Mouse (Mus musculus) forelimb bud, embryonic 11.5 days (tissue): ENCODE data around the gene Ybey.

Experiments used
- DNase-seq: peaks from one replicate; pipeline ENCODE4 v3.0.0-alpha.2; 2012; ENCODE audit warnings: low read depth, low spot score

Gene Ybey

DNA sequence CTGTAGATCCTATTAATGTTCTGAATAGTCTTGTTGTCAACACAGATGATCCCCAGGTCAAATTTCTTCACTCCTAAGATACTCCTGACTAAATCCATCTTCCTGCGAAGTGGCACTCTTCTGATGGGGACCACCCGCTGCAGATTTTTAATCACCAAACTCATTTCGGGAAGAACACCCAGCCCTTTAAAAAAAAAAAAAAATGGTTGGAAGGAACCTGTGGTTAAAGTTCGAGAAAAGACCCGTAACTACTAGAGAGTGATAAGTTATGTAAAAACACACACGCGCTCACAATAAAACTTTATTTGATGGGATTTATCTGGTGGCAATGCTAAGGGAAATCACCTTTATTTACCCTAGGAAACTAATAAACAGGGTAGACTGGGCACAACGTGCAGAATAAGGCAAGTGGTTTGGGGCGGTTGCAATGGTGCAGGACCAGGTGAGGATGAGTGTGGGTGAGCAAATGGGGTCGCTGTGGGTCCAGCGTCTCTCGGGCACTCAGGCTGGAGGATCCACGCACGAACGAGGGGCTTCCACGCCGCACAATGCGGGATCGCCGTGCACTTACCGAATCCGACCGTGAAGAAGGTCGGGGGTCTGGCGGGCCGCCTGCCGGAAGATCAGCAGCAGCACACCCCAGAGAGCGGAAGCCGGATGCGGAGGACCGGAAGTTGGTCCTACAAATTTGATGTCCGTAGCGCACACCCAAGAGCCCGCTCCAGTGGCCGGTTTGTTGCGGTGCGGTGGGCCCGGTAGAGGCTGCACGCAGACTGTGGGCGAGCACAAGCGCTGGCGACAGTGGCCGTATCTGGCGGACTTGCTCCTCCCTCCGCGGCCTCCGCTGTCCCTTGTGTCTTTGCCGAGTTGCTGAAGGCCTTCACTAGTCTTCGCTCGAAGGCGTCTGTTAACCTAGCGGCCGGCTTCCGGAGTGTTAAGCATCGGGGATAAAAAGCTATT, at the start of gene Ybey, which contains the start of gene Mcm3ap:
Ybey (minus strand) TSS at position 912 of the 960 bp plus-strand sequence.
Mcm3ap (plus strand) TSS at position 725 of the 960 bp plus-strand sequence.
- DNase-seq = peak; percentile 93

DNA sequence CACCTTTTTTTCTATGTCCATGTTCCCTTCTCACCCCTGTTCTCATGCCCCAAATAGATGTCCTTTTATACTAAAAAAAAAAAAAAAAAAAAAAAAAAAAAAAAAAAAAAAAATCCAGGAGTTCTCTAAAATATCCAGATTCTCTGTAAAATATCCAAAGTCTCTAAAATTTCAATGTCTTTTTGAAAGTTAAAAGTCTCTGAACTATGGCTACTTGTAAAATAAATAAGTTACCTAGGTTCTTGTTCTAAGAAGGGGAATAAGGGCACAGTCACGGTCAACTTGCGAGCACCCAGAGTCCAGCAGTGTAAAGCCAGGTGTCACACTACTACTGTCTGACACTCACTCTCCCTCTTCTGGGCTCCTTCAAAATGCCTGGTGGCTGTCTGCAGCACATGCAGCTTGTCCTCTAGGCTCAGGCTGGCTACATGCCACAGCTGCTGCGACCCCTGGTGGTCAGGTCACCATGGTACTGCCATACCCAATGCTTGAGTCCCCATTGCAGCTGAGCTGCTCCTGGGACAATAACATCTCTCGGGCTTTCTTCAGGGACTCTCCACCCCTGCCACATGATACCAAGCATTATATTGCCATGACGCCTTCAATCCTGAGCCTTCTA, 44.2 kb upstream of the Ybey start:
- DNase-seq = peak; percentile 82

DNA sequence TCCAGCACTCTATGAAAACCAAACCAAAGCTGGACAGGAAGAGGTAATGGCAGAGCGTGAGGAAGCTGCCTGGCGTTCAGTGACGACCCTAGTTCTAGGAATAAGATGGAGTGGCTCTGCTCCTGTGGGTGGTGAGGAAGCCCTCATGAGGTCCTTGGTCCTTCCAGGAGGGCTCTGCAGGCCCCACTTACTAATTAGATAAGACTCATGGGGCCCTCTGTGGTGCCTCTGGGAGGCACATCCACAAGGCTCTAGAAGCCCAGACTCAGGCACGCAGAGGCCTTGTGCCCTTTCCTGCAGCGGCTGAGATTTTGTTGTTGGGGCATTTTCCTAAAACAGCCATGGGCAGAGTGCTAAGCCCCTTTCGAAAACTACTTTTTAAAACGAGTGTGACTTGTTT, 37.0 kb upstream of the Ybey start:
- no peak for DNase-seq

DNA sequence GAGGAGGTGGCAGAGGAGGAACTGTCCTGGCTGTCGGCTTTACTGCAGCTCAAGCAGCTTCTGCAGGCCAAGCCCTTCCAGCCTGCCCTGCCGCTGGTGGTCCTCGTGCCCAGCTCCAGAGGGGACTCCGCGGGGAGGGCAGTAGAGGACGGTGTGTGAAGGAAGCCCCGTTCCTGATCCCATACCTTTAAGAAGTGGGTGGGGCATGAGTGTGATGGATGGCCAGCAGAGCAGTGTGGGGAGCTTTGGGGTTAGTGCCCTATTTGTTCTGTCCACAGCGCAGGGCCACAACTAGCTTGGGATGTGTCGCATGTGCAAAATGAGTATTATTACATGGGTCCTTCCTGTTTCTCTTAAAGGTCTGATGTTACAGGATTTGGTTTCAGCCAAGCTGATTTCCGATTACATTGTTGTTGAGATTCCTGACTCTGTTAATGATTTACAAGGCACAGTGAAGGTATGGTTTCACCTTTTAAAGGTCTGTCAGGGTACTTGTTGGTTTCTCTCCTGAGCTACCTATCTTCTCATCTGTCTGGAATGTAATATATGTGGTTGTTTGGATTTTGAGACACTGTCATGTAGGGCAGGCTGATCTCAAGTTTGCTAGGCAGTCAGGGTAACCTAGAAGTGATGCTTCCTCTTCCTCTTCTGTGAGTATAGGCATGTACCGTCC, 35.5 kb upstream of the Ybey start:
- DNase-seq = no peak

DNA sequence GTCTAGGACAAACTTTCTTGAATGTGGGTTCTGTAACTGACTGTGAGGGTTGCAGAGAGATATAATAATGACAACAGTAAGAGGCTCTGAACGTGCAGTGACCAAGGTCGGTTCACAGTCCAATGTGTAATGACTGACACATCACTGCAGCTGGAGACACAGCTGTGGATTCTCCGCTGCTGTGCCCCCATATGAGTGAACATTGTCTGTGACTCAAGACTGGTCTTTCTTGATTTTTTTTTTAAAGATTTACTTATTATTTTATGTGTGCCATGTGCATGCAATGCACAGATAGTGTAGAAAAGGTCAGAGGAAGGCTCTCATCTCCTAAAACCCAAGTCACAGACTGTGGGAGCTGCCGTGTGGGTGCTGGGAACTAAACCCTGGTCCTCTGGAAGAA, 28.6 kb upstream of the Ybey start:
- no peak for DNase-seq

DNA sequence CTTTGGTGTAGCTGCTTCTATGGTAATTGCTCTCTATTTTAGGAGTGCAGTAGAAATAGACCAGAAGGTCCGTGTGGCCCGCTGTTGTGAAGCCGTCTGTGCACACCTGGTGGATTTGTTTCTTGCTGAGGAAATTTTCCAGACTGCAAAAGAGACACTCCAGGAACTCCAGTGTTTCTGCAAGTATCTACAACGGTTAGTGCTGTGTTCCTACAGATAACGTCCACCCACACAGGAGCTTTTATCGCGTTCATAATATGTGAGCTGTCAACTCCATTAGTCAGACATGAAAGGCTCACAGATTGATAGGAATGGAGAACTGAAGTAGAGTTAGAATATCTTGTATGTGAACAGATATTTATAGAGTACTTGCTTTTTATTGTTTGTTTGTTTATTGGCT, 27.5 kb upstream of the Ybey start:
- no peak for DNase-seq

DNA sequence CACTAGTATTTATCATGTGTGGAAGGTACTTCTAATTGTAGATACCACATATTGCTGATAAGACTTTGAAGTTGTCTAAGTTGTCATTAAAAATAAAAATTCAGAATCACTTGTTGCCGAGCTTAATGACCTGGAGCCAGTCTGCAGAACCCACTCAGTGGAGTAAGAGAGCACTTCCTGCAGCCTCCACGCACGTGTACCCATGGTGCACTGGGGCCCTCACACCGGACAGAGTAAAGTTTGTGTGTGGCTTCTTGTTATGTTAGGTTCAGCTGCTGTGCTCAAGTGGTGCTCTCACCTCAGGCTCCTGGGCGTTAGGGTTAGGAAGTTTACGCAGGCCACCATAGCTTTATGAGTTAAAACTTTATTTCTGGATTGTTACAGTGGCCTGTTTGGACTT, 26.6 kb upstream of the Ybey start:
- no peak for DNase-seq

DNA sequence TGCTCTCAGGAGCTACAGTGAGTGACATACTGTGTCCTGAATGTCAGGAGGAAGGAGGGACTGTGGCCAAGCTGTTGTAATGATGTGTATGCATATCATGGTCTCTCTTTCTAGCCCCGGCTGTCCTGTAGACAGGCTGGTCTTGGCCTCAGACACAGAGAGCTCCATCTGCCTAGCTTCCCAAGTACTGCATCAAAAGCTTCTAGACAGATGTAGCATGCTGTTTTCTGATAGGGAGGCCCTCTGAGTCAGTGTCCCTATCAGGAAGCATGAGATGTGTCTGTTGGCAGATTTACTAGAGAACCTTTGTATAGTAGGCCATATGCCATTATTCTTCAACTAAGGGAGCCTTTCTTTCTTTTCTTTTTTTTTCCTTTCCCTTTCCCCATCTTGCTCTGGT, 24.6 kb upstream of the Ybey start:
- DNase-seq = no peak

DNA sequence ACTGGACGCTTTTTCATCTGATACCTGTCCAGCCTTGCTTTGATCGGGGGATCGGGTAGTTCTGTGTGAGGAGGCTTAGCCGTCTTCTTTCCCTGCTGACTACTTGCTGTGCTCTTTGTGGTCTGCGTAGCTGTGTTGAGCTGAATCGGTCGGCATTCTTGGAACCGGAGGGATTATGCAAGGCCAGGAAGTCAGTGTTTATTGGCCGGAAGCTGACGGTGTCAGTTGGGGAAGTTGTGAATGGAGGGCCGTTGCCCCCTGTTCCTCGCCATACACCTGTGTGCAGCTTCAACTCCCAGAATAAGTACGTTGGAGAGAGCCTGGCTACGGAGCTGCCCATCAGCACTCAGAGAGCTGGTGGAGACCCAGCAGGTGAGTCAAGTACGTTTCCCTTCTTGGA, 20.3 kb upstream of the Ybey start:
- DNase-seq = no peak

DNA sequence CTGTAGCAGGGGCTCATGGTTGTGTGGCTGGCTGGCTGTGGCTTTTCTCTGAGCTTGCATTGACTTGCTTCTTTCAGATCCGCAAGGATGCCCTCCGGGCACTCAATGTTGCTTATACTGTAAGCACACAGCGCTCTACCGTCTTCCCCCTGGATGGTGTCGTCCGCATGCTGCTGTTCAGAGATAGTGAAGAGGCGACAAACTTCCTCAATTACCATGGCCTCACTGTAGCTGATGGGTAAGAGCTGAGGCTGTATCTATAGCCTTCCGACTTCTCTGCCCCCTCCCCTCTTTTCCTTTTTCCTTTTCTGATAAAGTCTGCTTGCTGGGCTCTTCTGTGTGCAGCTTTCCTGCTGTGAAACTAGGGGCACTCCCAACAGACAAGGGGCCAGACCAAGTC, 19.4 kb upstream of the Ybey start:
- no peak for DNase-seq

DNA sequence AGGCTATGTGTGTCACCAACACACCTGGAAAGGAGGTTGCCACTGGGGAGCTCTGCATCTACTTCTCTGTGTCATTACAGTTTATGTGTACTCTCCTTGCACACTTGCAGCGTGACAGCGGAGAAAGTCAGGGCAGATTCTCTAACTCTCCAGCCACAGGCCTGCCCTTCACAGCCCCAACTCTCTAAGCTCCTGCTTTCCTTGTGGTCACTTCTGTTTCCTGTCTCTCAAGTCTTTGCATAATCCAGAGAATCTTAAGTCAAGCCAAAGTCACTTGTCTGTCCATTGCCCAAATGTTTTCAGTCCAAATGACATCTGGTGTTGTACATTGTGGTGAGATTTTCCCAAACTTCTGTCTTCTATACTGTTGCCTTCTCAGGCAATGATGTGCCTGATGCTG, 17.4 kb upstream of the Ybey start:
- DNase-seq = no peak

DNA sequence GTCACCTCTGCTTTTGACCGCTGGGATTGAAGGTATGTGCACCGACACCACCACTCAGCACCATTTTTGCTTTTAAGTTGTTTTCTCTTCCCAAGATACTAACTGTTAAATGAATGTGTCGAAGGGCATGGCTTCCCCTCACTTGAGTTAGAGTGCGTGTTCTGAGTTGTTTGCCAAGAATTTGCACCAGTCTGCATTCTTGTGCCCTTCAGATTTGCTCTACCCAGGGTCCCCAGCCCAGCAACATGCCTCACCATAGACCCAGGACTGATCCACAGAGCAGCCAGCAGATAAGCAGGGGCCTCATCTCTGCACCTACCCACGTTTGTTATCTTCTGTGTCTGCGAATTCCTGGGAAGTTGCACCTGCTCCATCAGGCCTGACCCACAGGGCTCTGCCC, 12.6 kb upstream of the Ybey start:
- DNase-seq = no peak

DNA sequence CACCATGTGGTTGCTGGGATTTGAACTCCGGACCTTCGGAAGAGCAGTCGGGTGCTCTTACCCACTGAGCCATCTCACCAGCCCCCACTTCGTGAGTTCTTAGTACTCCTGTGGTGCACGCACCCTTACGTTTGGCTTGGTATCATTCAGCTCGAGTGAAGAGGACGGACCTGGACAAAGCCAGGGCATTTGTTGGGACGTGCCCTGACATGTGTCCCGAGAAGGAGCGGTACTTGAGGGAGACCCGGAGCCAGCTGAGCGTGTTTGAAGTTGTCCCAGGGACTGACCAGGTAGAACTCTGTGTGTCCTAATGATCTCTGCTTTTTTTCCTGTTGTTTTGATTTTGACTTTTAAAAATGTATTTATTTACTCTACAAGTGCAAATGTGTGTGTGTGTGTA, 11.9 kb upstream of the Ybey start:
- DNase-seq = no peak

DNA sequence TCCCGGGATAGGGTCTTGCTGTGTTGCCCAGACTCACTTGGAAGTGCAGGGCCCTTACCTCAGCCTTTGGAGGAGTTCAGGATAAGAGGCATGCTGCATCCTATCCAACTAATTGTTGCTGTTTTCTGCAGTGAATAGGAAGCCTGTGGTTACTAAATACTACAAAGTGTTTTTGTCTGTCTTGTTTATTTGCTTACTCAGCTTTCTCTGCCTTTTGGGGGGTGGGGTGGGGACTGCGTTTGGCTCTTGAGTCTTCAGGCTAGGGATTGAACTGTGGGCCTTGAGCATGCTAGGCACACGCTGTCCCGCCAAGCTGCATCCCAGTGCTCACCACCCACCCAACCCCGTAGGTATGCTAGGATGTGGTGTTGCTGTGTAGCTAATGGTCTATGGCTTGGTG, 4.8 kb upstream of the Ybey start:
- DNase-seq = no peak

DNA sequence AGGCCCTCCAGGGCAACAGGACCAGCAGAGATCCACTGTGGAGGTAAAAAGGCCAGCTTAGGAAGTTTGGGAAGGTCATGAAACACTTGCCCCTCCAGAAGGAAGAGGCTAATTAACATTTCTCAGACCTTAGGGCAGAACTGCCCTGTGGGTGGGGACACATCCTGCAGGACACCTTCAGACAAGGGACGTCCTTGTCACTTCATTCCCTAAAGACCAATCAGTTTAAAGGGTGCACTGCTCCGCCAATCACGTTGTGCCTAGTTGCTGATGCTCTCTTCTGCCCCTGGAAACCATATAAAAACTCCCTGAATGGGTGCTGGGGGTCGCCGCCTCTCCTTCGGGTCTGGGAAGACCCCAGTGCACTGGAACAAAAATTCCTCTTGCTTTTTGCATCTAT, 6.2 kb downstream of the Ybey start:
- no peak for DNase-seq

DNA sequence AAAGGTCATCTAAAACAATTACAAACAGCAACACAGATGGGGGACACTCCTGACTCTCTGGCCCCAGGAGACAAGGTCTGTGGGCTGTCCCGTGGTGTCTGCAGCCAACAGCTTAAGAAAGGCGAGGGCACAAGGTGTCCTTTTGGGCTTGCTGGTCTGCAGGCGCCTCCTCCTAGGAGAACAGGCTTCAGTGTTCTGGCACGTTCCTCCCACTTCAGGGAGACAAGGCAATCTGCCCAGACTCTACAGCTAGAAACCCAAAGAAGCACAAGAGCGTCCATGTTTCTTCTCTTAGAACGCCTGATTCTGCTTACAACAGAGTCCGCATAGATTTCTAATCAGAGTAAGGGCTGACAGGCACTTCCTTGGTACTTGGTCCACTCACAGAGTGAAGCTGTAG, 6.6 kb downstream of the Ybey start:
- DNase-seq = no peak

DNA sequence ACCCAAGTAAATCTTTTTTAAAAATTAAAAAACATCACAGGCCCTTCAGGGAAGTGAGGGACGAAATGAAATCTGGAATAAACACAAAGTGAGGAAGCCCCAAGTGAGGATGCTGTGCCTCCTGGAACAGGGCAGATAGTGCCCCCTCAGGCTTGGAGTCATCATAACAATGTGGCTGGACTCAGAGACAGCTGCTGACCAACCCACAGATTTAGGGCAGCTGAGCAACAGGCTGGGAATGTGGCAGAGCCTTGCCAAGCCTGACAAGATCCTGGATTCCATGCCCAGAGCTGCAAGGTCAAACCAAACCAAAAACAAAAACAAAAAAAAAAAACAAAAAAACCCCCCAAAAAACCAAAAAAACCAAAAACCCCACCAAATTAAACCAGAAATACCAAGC, 7.7 kb downstream of the Ybey start:
- DNase-seq = no peak

DNA sequence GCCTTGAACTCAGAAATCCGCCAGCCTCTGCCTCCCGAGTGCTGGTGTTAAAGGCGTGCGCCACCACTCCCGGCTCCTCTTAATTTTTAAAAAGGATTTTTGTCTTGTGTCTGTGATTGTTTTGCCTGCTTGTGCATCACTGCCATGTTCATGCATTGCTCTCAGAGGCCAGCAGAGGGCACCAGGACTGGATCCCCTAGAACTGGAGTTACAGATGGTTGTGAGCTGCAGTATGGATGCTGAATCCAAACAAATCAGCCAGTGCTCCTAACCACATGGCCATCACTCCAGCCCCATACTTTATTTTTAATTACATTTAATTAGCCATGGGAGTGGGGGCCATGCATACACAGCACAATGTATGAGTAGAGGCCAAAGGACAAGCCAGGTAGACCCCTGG, 13.6 kb downstream of the Ybey start:
- DNase-seq = peak; percentile 52

DNA sequence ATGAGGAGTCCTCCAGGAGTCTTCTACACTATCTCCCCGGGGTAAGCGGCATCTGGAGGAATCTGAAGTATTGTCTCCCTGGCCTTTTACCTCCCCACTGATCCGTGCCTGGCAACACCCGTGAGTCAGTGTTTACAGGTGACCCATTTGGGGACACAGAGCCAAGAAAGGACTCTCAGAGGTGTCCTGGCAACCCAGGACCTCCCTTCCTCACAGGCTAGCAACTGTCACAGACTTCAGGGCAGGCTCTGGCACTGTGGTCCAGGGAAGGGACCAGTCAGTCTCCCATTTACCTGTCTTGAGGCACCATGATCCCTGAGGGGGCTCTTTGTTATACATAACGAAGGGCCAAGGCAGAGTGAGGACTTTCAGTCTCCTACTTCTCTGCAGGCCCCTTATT, 20.1 kb downstream of the Ybey start, which contains the start of gene 2610028H24Rik:
2610028H24Rik (plus strand) TSS at position 231 of the 400 bp plus-strand sequence.
- no peak for DNase-seq

DNA sequence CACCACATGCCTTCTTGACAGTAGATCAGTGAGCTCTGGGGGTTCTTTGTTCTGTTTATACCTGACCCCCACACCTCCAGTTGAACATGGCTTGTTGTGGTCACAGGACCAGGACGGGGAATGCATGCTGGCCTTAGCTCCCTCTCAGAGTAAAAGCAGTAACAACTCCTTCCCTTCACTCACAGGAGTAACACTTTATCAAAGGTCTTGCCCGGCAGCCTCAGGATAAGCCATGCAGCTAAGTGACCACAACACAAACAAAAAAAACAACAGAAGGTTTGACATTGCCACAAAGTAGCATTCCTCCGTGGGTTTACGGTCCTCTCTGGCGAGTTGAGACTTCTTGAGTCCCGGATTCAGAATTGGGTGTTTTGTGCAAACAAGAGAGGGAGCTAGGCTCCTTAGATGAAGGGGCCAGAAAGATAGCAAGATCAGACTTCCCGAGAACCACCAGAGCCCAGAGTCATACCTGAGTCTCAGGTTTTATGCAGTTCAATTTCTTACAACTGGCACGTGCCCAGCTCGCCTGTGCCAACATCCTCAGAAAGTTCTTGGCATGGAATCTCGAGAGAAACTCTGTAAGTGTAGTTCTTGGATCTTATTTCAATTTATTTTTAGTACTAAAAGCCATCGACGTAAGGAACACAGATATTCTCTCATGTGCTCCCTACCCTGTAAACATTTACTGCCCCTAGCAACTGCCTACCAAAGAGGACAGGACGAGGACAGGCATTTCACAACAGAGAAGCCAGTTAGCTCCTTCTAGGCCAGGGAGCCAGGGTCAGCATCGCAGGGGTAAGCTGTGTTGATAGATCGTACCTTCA, 21.3 kb downstream of the Ybey start:
- DNase-seq = no peak

DNA sequence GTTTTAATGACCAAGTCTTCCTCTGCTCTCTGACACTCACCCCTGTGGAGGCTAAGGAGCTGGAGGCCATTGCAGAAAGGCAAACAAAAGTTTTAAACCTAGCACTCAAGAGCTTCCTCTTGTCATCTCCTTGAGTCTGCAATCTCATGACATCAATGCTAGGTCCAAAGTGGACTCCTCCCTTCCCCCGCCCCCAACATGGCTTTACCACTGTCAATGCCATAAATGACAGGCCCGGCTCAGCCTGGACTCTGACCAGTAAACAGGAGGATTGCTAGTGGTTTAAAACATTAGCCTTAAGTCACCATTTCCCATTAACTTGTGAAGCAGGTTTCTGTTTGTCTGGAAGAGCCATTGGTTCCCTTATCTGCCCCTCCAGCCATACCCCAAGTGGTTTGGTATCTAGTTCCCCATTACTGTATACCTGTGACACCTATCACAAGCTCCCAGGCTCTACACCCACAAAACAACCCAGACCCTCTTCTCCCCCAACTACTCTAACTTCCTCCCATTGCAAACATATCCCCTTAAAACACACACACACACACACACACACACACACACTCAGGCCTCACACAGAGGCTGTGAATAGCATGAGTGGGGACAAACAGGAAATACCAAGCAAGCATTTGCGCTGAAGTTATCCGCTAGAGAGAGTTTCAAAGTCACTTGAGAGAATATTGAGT, 22.8 kb downstream of the Ybey start:
- DNase-seq = no peak
